Mouse (Mus musculus) spleen, adult 2 months (tissue): ENCODE data around the gene Cit.

Experiments
- CTCF ChIP-seq: fragments of 200-500 bp; IDR thresholded peaks from 2 replicates; pipeline ENCODE4 v1.5.1; 2011; ENCODE audit warnings: mild to moderate bottlenecking, inconsistent platforms; ENCODE audit not compliant: insufficient read depth, insufficient read length, insufficient replicate concordance; ENCODE audit errors: extremely low read depth
- POLR2A ChIP-seq: fragments of 200-500 bp; IDR thresholded peaks from 2 replicates; pipeline ENCODE4 v1.6.1; 2011; ENCODE audit warnings: low read depth, low read length, inconsistent platforms

DNA sequence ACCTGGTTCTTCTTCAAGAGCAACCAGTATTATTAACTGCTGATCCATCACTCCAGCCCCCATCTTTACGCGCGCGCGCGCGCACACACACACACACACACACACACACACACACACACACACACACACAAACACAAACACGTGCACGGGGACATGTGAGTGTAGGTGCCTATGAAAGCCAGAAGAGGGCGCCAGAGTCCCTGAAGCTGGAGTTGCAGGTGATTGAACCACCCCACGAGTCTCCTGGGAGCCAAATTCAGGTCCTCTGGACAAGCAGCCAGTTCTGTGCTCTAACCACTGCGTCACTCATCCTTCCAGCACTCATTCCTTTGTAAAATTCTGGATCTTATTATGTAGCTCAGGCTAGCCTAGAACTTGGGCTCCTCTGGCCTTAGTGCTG is 23.9 kb upstream of the Cit start:
- TF ChIP-seq CTCF (no peak), POLR2A (no peak)
